Mouse (Mus musculus): ENCODE data around the gene Hmg20b. TPM values are rescaled to one million over a fixed set of nuclear protein-coding genes. Genes with fewer than 3 reads are reported as not detected.

The Hmg20b gene
- 39.9 and 47.1 TPM in 2 replicates for polyA plus RNA-seq (2016; fragmentation: Nextera tagmentation; extraction: Ambion mirVana)

GRCm38 (mm10) chr10:81350351-81351063 is at the start of gene Hmg20b:
Gene Hmg20b (minus strand): TSS chr10:81350480.
- Histone ChIP-seq H3K9me3 (replicated peaks) (no peaks in the 10 kb centered on the region), H3K9ac (peak within 1 kb of the TSS; percentile 91), H3K4me3 (peak within 1 kb of the TSS; percentile 83), H3K36me3 (peaks cover 19% of the 10 kb centered on the region), H3K4me2 (peak within 1 kb of the TSS; percentile 95), H3K27ac (peak within 1 kb of the TSS; percentile 91), H3K4me1 (peaks cover 81% of the 10 kb centered on the region), H3K27me3 (replicated peaks) (peaks cover 10% of the 10 kb centered on the region)
- WGBS (ENCODE audit: insufficient replicate concordance) = under 1% methylated on average over 54 of the region's 54 CpGs
- peak; percentile 91 for ATAC-seq

DNA sequence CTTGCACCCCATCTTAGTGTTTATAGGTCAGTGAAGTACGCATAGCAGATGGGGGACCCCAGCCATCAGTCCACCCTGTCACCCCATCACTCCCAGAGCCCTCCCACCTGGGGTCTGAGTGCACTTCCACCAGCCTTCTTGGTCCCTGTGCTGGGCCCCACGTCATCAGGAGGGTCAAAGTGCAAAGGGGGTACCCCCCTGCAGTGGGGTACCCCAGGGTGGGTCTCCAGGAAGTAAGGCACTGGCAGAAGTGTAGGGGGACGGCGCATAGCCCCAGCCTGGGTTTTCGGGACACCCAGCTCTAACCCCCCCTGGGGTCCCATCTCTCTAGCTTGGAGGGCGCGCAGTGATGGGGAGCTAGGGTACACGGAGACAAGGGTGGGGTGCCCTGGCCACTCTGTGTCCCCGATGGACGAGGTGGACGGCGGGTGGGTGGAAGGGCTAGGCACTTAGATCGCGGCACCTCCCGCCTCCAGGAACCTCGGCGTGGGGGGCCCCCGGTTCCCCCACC is 49.6 kb upstream of the Hmg20b start:
- no peak for ATAC-seq
- WGBS (ENCODE audit: insufficient replicate concordance) = 82% methylated on average over 18 of the region's 18 CpGs
- Histone ChIP-seq H3K36me3 (peaks cover 26% of the 10 kb centered on the region), H3K27ac (no peak overlapping the region), H3K9ac (no peak overlapping the region), H3K4me1 (peaks cover 38% of the 10 kb centered on the region), H3K4me2 (no peak overlapping the region), H3K4me3 (no peak overlapping the region), H3K9me3 (replicated peaks) (no peaks in the 10 kb centered on the region), H3K27me3 (replicated peaks) (peaks cover 35% of the 10 kb centered on the region)

- Histone ChIP-seq H3K4me3 (no peak overlapping the region), H3K27me3 (replicated peaks) (peaks cover 29% of the 10 kb centered on the region), H3K4me2 (no peak overlapping the region), H3K27ac (no peak overlapping the region), H3K4me1 (peaks cover 35% of the 10 kb centered on the region), H3K36me3 (peaks cover 20% of the 10 kb centered on the region), H3K9me3 (replicated peaks) (no peaks in the 10 kb centered on the region), H3K9ac (no peak overlapping the region)
- 70% methylated on average over 5 of the region's 5 CpGs for WGBS (ENCODE audit: insufficient replicate concordance)
- ATAC-seq = no peak
Measured at GRCm38 (mm10) chr10:81399296-81399695, 49.0 kb upstream of the Hmg20b start.

DNA sequence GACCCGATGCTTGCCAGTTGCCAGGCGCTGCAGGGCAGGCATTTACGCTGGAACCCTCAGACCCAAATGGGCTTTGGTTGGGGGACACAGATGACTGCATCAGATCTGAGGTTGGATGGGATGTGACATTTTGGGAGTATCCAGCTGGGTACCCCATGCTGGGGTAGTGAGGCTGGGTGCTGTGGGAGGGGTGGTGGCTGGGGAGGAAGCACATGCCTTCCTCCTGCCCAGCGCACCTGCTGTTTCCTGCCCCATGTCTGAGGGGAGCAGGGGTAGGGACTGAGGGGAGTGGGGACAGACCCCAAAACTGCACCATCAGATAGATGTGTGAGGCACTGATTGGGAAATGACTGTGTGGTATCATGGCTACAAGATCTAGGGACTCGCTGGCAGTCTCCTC is 46.5 kb upstream of the Hmg20b start:
- WGBS (ENCODE audit: insufficient replicate concordance) = 81% methylated on average over 5 of the region's 5 CpGs
- Histone ChIP-seq H3K36me3 (peaks cover 19% of the 10 kb centered on the region), H3K27me3 (replicated peaks) (peaks cover 9% of the 10 kb centered on the region)

DNA sequence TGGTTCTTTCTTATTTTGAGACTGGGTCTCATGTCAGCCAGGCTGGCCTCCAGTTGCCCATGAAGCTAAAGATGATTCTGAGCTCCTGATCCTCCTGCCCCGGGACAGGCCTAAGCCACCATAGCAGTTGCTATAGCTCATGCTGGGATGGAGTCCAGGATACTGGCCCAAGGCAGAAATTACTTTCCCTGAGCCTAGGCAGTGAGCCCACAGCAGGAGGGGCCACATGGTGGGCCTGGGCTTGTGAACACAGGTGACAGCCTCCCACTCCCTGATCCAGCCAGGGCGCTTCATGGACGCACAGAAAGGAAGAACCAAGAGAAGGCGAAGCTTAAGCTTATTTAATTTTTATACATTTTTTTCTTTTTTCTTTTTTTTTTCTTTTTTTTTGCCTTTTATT is 45.6 kb upstream of the Hmg20b start:
- WGBS (ENCODE audit: insufficient replicate concordance) = 83% methylated on average over 4 of the region's 4 CpGs
- H3K4me3 ChIP-seq = no peak overlapping the region
- no peak overlapping the region for H3K27ac ChIP-seq
- peaks cover 27% of the 10 kb centered on the region for H3K4me1 ChIP-seq
- no peak overlapping the region for H3K4me2 ChIP-seq
- H3K27me3 ChIP-seq (replicated peaks) = peaks cover 9% of the 10 kb centered on the region
- no peak overlapping the region for H3K9ac ChIP-seq
- H3K36me3 ChIP-seq = peaks cover 23% of the 10 kb centered on the region
- no peaks in the 10 kb centered on the region for H3K9me3 ChIP-seq (replicated peaks)
- no peak for ATAC-seq

More for the DNA sequence above, 46.5 kb upstream of the Hmg20b start:
- no peak for ATAC-seq
- Histone ChIP-seq H3K27ac (no peak overlapping the region), H3K4me2 (no peak overlapping the region), H3K4me3 (no peak overlapping the region), H3K9ac (no peak overlapping the region), H3K9me3 (replicated peaks) (no peaks in the 10 kb centered on the region), H3K4me1 (peaks cover 36% of the 10 kb centered on the region)

DNA sequence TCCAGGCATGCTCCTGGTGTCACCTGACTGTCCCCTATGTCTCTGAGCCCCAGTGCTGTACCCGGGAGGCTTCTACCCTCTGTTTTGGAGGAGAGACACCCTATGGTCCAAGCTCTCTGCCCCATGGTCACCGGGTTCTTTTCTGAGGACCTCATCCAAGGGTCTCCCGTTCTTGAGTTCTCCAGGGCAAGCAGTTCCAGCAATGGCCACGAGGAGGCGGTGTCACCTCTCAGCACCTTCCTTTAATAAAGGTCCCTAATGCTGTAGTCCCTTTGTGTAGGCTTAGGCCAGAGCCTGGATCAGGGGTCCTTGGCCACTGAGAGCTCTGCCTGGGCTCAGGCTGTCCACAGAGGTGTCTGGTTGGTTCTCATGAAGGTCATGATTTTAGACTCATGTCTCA is 44.8 kb upstream of the Hmg20b start:
- no peak overlapping the region for H3K4me2 ChIP-seq

GRCm38 (mm10) chr10:81393456-81394063 is 43.3 kb upstream of the Hmg20b start:
- ATAC-seq = no peak
- Histone ChIP-seq H3K36me3 (peaks cover 19% of the 10 kb centered on the region), H3K4me2 (peak overlapping the region; percentile 68), H3K27ac (peak overlapping the region; percentile 53), H3K9ac (peak overlapping the region; percentile 53), H3K9me3 (replicated peaks) (no peaks in the 10 kb centered on the region), H3K27me3 (replicated peaks) (no peaks in the 10 kb centered on the region; the same call in 1 of the 2 replicates), H3K4me3 (peak overlapping the region; percentile 40), H3K4me1 (peaks cover 43% of the 10 kb centered on the region)
- 4% methylated on average over 19 of the region's 19 CpGs for WGBS (ENCODE audit: insufficient replicate concordance)

More for the DNA sequence above, 44.8 kb upstream of the Hmg20b start:
- Histone ChIP-seq H3K27ac (no peak overlapping the region), H3K4me1 (peaks cover 28% of the 10 kb centered on the region), H3K36me3 (peaks cover 19% of the 10 kb centered on the region), H3K4me3 (no peak overlapping the region), H3K9me3 (replicated peaks) (no peaks in the 10 kb centered on the region), H3K27me3 (replicated peaks) (peaks cover 4% of the 10 kb centered on the region), H3K9ac (no peak overlapping the region)
- ATAC-seq = no peak
- WGBS (ENCODE audit: insufficient replicate concordance) = 7% methylated on average over 5 of the region's 5 CpGs

- no peaks in the 10 kb centered on the region; the same call in 1 of the 2 replicates for H3K27me3 ChIP-seq (replicated peaks)
- no peak for ATAC-seq
- peak within 1 kb of the TSS; percentile 53 for H3K9ac ChIP-seq
- peaks cover 27% of the 10 kb centered on the region for H3K36me3 ChIP-seq
- H3K4me2 ChIP-seq = peak within 1 kb of the TSS; percentile 68
- peak within 1 kb of the TSS; percentile 53 for H3K27ac ChIP-seq
- peaks cover 43% of the 10 kb centered on the region for H3K4me1 ChIP-seq
- WGBS (ENCODE audit: insufficient replicate concordance) = 55% methylated on average over 14 of the region's 14 CpGs
- no peaks in the 10 kb centered on the region for H3K9me3 ChIP-seq (replicated peaks)
- H3K4me3 ChIP-seq = peak within 1 kb of the TSS; percentile 40
Measured at GRCm38 (mm10) chr10:81392781-81393185, 42.5 kb upstream of the Hmg20b start, which contains the start of gene Smim24. Gene Smim24 (plus strand): TSS chr10:81393051.

DNA sequence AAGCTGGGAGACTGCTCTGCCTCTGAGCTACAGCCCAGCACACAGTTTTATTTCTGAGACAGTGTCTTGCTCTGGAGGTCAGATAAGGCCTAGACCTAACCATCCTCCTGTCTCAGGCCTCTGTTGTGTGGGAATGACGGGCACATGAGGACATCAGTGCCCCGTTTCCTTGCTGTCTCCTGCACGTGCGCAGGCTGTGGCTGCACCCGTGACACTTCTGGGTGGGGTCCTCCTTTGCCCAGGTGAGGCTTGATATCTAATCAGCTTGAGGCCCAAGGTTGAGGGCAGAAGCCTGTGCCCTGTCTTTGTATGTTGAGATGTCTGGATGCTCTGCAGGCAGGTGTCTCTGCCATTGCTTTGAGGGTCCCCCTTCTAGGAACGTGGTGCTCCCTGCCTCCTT is 42.0 kb upstream of the Hmg20b start:
- Histone ChIP-seq H3K4me3 (no peak overlapping the region), H3K27ac (no peak overlapping the region), H3K4me2 (peak overlapping the region; percentile 68; the same call in 1 of the 2 replicates), H3K9me3 (replicated peaks) (no peaks in the 10 kb centered on the region), H3K9ac (no peak overlapping the region), H3K4me1 (peaks cover 43% of the 10 kb centered on the region), H3K36me3 (peaks cover 32% of the 10 kb centered on the region), H3K27me3 (replicated peaks) (no peaks in the 10 kb centered on the region; the same call in 1 of the 2 replicates)
- 67% methylated on average over 6 of the region's 6 CpGs for WGBS (ENCODE audit: insufficient replicate concordance)
- ATAC-seq = no peak

GRCm38 (mm10) chr10:81390678-81390965 is 40.3 kb upstream of the Hmg20b start:
- Histone ChIP-seq H3K9me3 (replicated peaks) (no peaks in the 10 kb centered on the region), H3K4me3 (no peak overlapping the region), H3K36me3 (peaks cover 48% of the 10 kb centered on the region), H3K9ac (no peak overlapping the region), H3K4me1 (peaks cover 51% of the 10 kb centered on the region), H3K4me2 (no peak overlapping the region), H3K27ac (no peak overlapping the region), H3K27me3 (replicated peaks) (no peaks in the 10 kb centered on the region; the same call in 1 of the 2 replicates)
- ATAC-seq = no peak
- WGBS (ENCODE audit: insufficient replicate concordance) = 85% methylated on average over 13 of the region's 13 CpGs

DNA sequence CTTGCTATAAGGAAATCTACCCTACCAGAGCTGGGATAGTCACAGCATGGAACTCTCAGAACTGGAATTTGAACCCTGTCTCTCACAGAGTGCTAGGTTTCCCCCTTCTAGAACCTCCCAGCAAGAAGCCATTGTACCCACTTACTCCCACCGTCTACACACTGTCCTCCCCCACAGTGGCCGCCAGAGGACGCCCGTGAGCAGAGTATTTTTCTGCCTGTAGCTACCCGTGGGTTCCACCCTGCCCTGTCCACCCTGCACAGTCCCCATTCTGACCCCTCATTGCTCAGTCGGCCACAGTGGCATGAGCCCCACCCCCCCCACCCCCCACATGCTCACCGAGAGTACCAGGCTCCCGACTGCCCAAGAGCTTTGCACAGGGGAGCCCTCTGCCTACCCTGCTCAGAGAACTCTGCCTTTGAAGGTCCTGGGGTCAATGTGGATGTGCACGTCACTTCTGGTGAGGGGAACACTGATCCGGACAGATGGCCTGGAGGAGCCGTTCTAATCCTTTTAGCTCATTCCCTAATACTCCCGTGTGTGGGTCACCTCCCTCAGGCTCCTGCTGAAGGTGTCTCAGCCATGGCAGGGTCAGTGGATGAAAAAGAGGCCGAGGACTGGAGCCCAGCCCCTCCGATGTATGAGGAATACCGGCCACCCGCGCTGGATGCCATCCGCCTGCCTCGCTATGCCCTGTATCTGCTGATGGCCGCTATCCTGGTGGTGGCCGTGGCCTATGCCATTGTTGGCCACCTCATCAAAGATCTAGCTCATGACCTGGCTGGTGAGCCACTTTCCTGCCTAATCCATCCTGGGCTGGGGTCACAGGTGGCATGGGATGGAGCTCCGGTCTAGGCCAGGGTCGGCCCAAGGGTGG is 39.8 kb upstream of the Hmg20b start:
- no peak overlapping the region for H3K4me2 ChIP-seq
- 56% methylated on average over 23 of the region's 23 CpGs for WGBS (ENCODE audit: insufficient replicate concordance)
- no peak overlapping the region for H3K4me3 ChIP-seq
- H3K9me3 ChIP-seq (replicated peaks) = no peaks in the 10 kb centered on the region
- ATAC-seq = peak; percentile 55
- H3K9ac ChIP-seq = no peak overlapping the region
- H3K36me3 ChIP-seq = peaks cover 48% of the 10 kb centered on the region
- H3K27ac ChIP-seq = peak overlapping the region; percentile 52
- H3K4me1 ChIP-seq = peaks cover 56% of the 10 kb centered on the region
- no peaks in the 10 kb centered on the region; the same call in 1 of the 2 replicates for H3K27me3 ChIP-seq (replicated peaks)
